Mouse (Mus musculus): ENCODE measurements at regions not wholly inside any gene's neighbourhood (a gene's known extent, or its start where the extent isn't known, plus 50 kb on each side); places are given as distances from the start of the nearest gene placed in this dataset.

DNA sequence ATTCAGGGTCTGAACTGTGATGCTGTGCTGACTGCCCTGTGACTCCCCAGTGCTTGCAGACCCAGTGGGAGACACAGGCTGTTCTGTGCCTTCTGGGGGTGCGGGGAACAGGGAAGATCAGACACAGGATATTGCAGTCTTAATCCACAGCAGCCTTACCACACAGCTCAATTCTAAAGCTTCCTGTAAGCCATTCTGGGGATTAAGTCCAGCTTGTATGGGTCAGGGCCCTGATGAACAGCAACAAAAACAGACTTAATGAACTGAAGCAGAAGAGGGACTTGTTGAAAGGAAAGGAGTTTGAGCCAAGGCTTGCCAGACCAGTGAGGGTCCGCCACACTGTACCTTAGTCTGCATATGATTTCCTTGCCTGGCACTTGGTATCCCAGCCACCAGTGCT lies 58.4 kb upstream of the Lrp8 start:
- TF ChIP-seq CTCF (IDR thresholded peaks at IDR 0.05; ENCODE audit: low read depth) (no peak), EP300 (IDR thresholded peaks at IDR 0.05; ENCODE audit: low read depth) (no peak)
